18 mouse cellular contexts compared by ENCODE assay signal in the genomic region with DNA sequence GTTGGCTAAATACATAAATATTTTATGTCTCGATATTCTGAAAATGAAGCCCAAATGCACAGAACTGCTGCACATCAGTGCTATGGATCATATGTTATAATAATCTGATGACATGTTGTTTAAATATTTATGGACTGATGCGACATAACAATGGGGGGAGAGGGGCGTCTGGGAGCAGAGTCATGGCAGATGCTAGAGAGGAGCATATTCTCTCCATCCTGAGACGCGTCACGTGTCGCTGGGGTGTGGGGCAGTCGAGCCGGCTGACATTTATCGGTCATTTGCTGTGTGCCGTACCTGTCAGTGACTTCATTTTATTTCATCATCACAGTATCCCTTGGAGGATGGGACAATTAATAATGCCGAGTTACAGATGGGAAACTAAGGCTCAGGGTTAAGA. TPM values are rescaled to one million over a fixed set of nuclear protein-coding genes. Genes with fewer than 3 reads are reported as not detected.
DNase-seq lines count a peak whose midpoint lies in the region; ATAC-seq and TF ChIP-seq lines count a peak whose summit lies in the region.
"Had no signal": no experiment of that assay in that cellular context is flagged by ENCODE, and none has a peak within 500 bp of the region (broad histone marks: within the 10 kb centered on the region; RNA-seq: fewer than 3 reads in every experiment).

No protein-coding gene starts in this region.

- TF ChIP-seq EP300 in heart, postnatal 0 days (IDR thresholded peaks at IDR 0.05; ENCODE audit: low read depth), result no peak
- no peak for TF ChIP-seq EP300 in stomach, postnatal 0 days (optimal IDR thresholded peaks at IDR 0.05)

- no peak overlapping the region for H3K4me2 ChIP-seq in heart, postnatal 0 days (ENCODE audit: low read depth, low read length)
- H3K4me2 ChIP-seq in lung, embryonic 15.5 days, result no peak overlapping the region
- H3K4me2 ChIP-seq in stomach, embryonic 15.5 days, result no peak overlapping the region
- H3K4me2 ChIP-seq in stomach, postnatal 0 days (replicated peaks; ENCODE audit: low read depth), result no peak overlapping the region
- no peak overlapping the region for H3K4me2 ChIP-seq in stomach, embryonic 16.5 days (ENCODE audit: low read depth, low read length)
- H3K4me2 ChIP-seq: heart, embryonic 12.5 days; kidney, embryonic 15.5 days; liver, embryonic 11.5 days; midbrain, embryonic 11.5 days had no signal

- H3K9ac ChIP-seq in heart, postnatal 0 days (replicated peaks; ENCODE audit: low read depth, low read length), result no peak overlapping the region
- no peak overlapping the region for H3K9ac ChIP-seq in lung, embryonic 15.5 days
- no peak overlapping the region for H3K9ac ChIP-seq in stomach, embryonic 15.5 days
- H3K9ac ChIP-seq in stomach, postnatal 0 days (ENCODE audit: low read length), result no peak overlapping the region
- H3K9ac ChIP-seq in stomach, embryonic 16.5 days (ENCODE audit: low read length), result no peak overlapping the region
- H3K9ac ChIP-seq: heart, embryonic 12.5 days; kidney, embryonic 15.5 days had no signal

- peak overlapping the region; percentile 26; the same call in 1 of the 2 replicates for H3K27ac ChIP-seq in heart, postnatal 0 days (ENCODE audit: low read depth)
- peak overlapping the region; percentile 52 for H3K27ac ChIP-seq in lung, embryonic 15.5 days
- H3K27ac ChIP-seq in stomach, embryonic 15.5 days, result peak overlapping the region; percentile 21; the same call in 1 of the 2 replicates
- H3K27ac ChIP-seq in stomach, postnatal 0 days (replicated peaks), result no peak overlapping the region; the same call in 1 of the 2 replicates
- H3K27ac ChIP-seq in stomach, embryonic 16.5 days (ENCODE audit: low read length), result 0 out of 2 replicates have a peak overlapping the region, but pooled peaks have one; percentile 20
- H3K27ac ChIP-seq: gastrocnemius, adult 2 months had no signal

- H3K4me1 ChIP-seq in heart, postnatal 0 days (ENCODE audit: control insufficient read depth, insufficient read depth), result peaks cover 24% of the 10 kb centered on the region
- peaks cover 58% of the 10 kb centered on the region for H3K4me1 ChIP-seq in lung, embryonic 15.5 days
- H3K4me1 ChIP-seq in stomach, embryonic 15.5 days, result peaks cover 30% of the 10 kb centered on the region
- peaks cover 7% of the 10 kb centered on the region; the same call in 1 of the 2 replicates for H3K4me1 ChIP-seq in stomach, postnatal 0 days (replicated peaks; ENCODE audit: control insufficient read depth, insufficient read depth)
- peaks cover 62% of the 10 kb centered on the region for H3K4me1 ChIP-seq in stomach, embryonic 16.5 days (ENCODE audit: control insufficient read depth, insufficient read depth, low read length)

- no peak overlapping the region for H3K4me3 ChIP-seq in heart, postnatal 0 days (ENCODE audit: low read depth, low read length)
- no peak overlapping the region for H3K4me3 ChIP-seq in lung, embryonic 15.5 days
- H3K4me3 ChIP-seq in stomach, embryonic 15.5 days (replicated peaks), result no peak overlapping the region
- no peak overlapping the region for H3K4me3 ChIP-seq in stomach, postnatal 0 days (ENCODE audit: low read depth, low read length)
- H3K4me3 ChIP-seq in stomach, embryonic 16.5 days (replicated peaks; ENCODE audit: low read length), result no peak overlapping the region
- H3K4me3 ChIP-seq: erythroblast, embryonic 14.5 days; gastrocnemius, adult 2 months; heart, embryonic 12.5 days; kidney, embryonic 15.5 days had no signal

- DNase-seq in heart, postnatal 0 days (ENCODE audit: low spot score), result no peak
- no peak for DNase-seq in heart, adult 18-20 months
- no peak for DNase-seq in lung, postnatal 25 days (ENCODE audit: low spot score)
- no peak for DNase-seq in stomach, postnatal 0 days (ENCODE audit: low spot score)
- no peak for DNase-seq in right cerebral cortex, adult 2 months (ENCODE audit: low spot score in 2 of 2)
- DNase-seq: cerebellum, adult 9-10 months; gastrocnemius, adult 2 months; lung, postnatal 4 days; spleen, adult 18-20 months; thymus, adult 2 months had no signal

- no peaks in the 10 kb centered on the region for H3K9me3 ChIP-seq in heart, postnatal 0 days (replicated peaks; ENCODE audit: control insufficient read depth, low read length)
- H3K9me3 ChIP-seq in lung, embryonic 15.5 days, result no peaks in the 10 kb centered on the region
- no peaks in the 10 kb centered on the region for H3K9me3 ChIP-seq in stomach, embryonic 15.5 days
- no peaks in the 10 kb centered on the region for H3K9me3 ChIP-seq in stomach, postnatal 0 days (ENCODE audit: control insufficient read depth, low read length)
- no peaks in the 10 kb centered on the region for H3K9me3 ChIP-seq in stomach, embryonic 16.5 days (replicated peaks; ENCODE audit: control insufficient read depth, low read length)
- H3K9me3 ChIP-seq: heart, embryonic 12.5 days; kidney, embryonic 15.5 days had no signal

- no peak for ATAC-seq in heart, postnatal 0 days (ENCODE audit: insufficient read depth, low read depth)
- peak; percentile 35; the same call in 1 of the 2 replicates for ATAC-seq in lung, embryonic 15.5 days (ENCODE audit: borderline replicate concordance, extremely low read depth, low FRiP score, low TSS enrichment)
- no peak for ATAC-seq in stomach, embryonic 15.5 days (ENCODE audit: insufficient read depth, low FRiP score, low read depth)
- no peak for ATAC-seq in stomach, postnatal 0 days (ENCODE audit: low FRiP score, low TSS enrichment)
- ATAC-seq in stomach, embryonic 16.5 days (ENCODE audit: insufficient read depth, low FRiP score), result no peak

- no peaks in the 10 kb centered on the region for H3K27me3 ChIP-seq in heart, postnatal 0 days (ENCODE audit: control insufficient read depth, insufficient read depth, low read length)
- no peaks in the 10 kb centered on the region for H3K27me3 ChIP-seq in lung, embryonic 15.5 days
- H3K27me3 ChIP-seq in stomach, embryonic 15.5 days (replicated peaks), result no peaks in the 10 kb centered on the region
- H3K27me3 ChIP-seq in stomach, postnatal 0 days (ENCODE audit: control insufficient read depth, insufficient read depth, low read length), result no peaks in the 10 kb centered on the region
- H3K27me3 ChIP-seq in stomach, embryonic 16.5 days (ENCODE audit: control insufficient read depth, insufficient read depth, low read length), result no peaks in the 10 kb centered on the region
- H3K27me3 ChIP-seq: heart, embryonic 12.5 days; kidney, embryonic 15.5 days had no signal

- 0 out of 2 replicates have a peak, but pooled peaks cover 6% of the 10 kb centered on the region for H3K36me3 ChIP-seq in heart, postnatal 0 days (replicated peaks; ENCODE audit: control insufficient read depth, insufficient read depth, low read length)
- no peaks in the 10 kb centered on the region for H3K36me3 ChIP-seq in lung, embryonic 15.5 days
- H3K36me3 ChIP-seq in stomach, embryonic 15.5 days, result no peaks in the 10 kb centered on the region; the same call in 1 of the 2 replicates
- H3K36me3 ChIP-seq in stomach, postnatal 0 days (ENCODE audit: control insufficient read depth, insufficient read depth, low read length), result no peaks in the 10 kb centered on the region; the same call in 1 of the 2 replicates
- H3K36me3 ChIP-seq in stomach, embryonic 16.5 days (ENCODE audit: control insufficient read depth, insufficient read depth, low read length), result 0 out of 2 replicates have a peak, but pooled peaks cover 2% of the 10 kb centered on the region

- 81% methylated on average over 12 of the region's 12 CpGs for whole genome bisulfite sequencing in heart, postnatal 0 days
- WGBS in lung, embryonic 15.5 days, result 51% methylated on average over 12 of the region's 12 CpGs
- WGBS in stomach, embryonic 15.5 days, result 60% methylated on average over 12 of the region's 12 CpGs
- WGBS in stomach, postnatal 0 days, result 60% methylated on average over 12 of the region's 12 CpGs
- WGBS in stomach, embryonic 16.5 days, result 60% methylated on average over 12 of the region's 12 CpGs

- no peak for TF ChIP-seq CTCF in heart, postnatal 0 days (IDR thresholded peaks at IDR 0.05; ENCODE audit: low read depth)
- TF ChIP-seq CTCF in stomach, postnatal 0 days (IDR thresholded peaks at IDR 0.05; ENCODE audit: low read depth), result no peak

RNA-seq across cellular contexts. Expression of a gene that starts 10.2 kb away (rescaled TPM):
- total RNA-seq in heart, postnatal 0 days (2014; rRNA removed; ENCODE audit: low replicate concordance), result 12.3 and 18.1 TPM in 2 replicates
- polyA plus RNA-seq in heart, postnatal 0 days (2015; fragmentation: Nextera tagmentation; extraction: Ambion mirVana), result 25.5 and 26.5 TPM in 2 replicates
- total RNA-seq in heart, adult 18-20 months (2021), result 1 to 10 TPM; 2.6 to 4.7 TPM
- polyA plus RNA-seq in lung, embryonic 15.5 days (2015; fragmentation: Nextera tagmentation; extraction: Ambion mirVana), result 124 and 129 TPM in 2 replicates
- 109 and 111 TPM in 2 replicates for polyA plus RNA-seq in stomach, embryonic 15.5 days (2015; fragmentation: Nextera tagmentation; extraction: Ambion mirVana)
- polyA plus RNA-seq in stomach, postnatal 0 days (2015; fragmentation: Nextera tagmentation; extraction: Ambion mirVana), result 43.7 and 43.8 TPM in 2 replicates
- polyA plus RNA-seq in stomach, embryonic 16.5 days (2015; fragmentation: Nextera tagmentation; extraction: Ambion mirVana), result 111 and 122 TPM in 2 replicates
